Mouse (Mus musculus): ENCODE data around the gene Mmp11.
"Not testable (repeated sequence)": the region's sequence is repeated elsewhere in the genome, so short reads cannot be mapped to it uniquely, and the experiment has no call there.

Mmp11 gene

GRCm38 (mm10) chr10:75898846-75899245 lies 37.5 kb downstream of the Mmp11 start:
- in situ Hi-C loops (cut with MseI, MboI) = no loop called here

DNA sequence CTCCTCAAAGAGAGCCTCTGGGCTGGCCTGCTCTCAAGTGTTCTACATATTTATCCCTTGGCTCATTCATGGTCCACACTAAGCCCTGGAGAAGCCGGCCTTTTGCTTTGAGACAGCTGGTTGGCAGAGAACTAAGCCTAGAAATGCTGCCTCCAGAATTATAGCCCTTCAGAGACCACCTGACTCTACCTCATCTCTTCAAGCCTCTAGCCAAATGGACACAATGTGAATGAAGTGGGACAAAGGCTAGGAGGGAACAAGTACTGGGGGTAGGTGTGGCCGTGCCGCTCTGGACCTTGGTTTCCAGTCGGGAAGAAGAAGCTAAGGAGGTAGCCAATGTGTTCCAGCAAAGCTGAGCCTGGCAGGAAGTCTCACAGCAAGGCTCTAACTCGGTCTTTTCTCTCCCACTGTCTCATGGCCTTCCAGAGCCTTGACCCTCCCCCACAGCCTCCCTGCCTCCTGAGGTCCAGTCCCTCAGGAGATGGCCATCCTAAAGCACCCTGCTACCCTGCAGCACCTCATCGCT lies 38.2 kb downstream of the Mmp11 start:
- in situ Hi-C loops (cut with MseI, MboI) = no loop called here

GRCm38 (mm10) chr10:75897373-75897772 lies 38.9 kb downstream of the Mmp11 start:
- in situ Hi-C loops (cut with MseI, MboI) = no loop called here

- in situ Hi-C loops (cut with MseI, MboI) = no loop called here
Observed at GRCm38 (mm10) chr10:75896208-75896607, 40.1 kb downstream of the Mmp11 start.

DNA sequence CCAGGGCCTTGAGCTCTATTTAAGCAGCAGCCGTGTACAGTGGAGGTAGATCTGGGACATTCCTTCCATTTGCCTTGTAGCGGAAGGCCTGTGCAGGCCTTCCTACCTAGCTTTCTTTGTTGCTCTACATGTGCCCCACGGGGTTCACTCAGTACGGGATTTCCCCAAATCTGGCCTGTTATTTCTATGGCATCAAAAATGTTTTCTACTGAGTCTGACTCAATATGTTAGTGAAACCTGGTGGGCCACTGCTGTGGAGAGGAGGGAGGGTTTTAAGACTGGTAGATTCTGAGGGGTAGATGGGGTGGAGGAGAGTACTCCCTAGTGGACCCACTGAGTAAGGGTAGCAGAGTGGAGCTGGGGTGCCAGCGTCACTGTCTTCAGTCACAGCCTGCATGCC lies 40.6 kb downstream of the Mmp11 start:
- in situ Hi-C loops (cut with MseI, MboI) = no loop called here

DNA sequence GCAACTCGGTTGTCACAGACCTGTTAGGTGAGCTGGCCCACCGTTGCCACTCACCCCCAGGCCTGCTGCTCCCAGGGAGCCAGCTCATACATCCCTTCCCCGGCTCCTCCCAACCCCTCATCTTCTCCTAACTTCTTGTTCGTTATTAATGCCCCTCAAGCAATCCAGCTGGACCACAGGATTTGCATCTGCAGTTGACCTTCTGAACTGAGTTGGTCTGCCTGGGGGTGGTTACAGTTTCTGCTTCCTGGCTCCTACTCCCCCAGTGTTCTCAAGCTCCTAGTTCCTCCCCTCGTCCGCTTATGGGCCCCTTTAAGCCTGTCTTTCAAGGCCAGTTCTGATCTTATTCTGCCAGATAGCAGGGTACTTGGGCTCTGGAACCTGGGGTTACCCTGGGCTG lies 41.7 kb downstream of the Mmp11 start:
- in situ Hi-C loops (cut with MseI, MboI) = no loop called here

GRCm38 (mm10) chr10:75893089-75893750 lies 43.1 kb downstream of the Mmp11 start, which contains the start of gene Derl3:
TSS of gene Derl3 (plus strand) at chr10:75893413.
- in situ Hi-C loops (cut with MseI, MboI) = no loop called here

GRCm38 (mm10) chr10:75889406-75890153 lies 46.7 kb downstream of the Mmp11 start:
- in situ Hi-C loops (cut with MseI, MboI) = no loop called here

DNA sequence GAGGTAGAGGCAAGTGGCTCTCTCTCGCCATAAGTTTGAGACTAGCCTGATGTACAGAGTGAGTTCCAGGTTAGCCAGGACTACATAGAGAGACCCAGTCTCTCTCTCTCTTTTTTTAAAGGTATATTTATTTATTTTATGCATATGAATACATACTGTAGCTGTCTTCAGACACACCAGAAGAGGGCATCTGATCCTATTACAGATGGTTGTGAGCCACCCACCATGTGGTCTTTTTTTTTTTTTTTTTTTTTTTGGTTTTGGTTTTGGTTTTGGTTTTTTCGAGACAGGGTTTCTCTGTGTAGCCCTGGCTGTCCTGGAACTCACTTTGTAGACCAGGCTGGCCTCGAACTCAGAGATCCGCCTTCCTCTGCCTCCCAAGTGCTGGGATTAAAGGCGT lies 48.8 kb downstream of the Mmp11 start:
- in situ Hi-C loops (cut with MseI, MboI) = not testable (repeated sequence)

DNA sequence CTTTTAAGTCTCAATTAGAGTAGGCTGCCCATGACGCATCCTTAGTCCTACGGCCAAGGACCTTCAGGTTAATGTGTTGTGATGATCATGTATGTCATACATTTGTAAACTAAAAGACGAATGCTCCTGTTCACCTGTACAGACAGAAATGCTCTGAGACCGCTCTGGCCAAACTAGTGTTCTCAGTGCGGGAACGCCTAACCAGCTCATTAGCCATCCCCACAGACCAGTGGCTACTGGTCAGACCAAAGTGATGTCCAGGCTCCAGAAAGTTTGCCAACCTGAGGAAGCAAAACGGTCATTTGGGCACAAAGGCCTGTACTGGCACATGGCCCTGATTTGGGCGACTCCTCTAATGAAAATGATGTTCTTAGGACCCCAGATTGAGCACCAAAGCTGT lies 51.6 kb downstream of the Mmp11 start:
- in situ Hi-C loops (cut with MseI, MboI) = loop anchor here in 1 of 2 experiments (5.0 kb wide), 1 partner anchor 68 kb away; the partner anchor contains the start of gene Gm5134

GRCm38 (mm10) chr10:75883232-75883552 lies 53.1 kb downstream of the Mmp11 start:
- in situ Hi-C loops (cut with MseI, MboI) = loop anchor here in 1 of 2 experiments (5.0 kb wide), 1 partner anchor 69 kb away; the partner anchor contains the start of gene Gm5134

GRCm38 (mm10) chr10:75882433-75883231 lies 53.7 kb downstream of the Mmp11 start:
- in situ Hi-C loops (cut with MseI, MboI) = loop anchor here in 1 of 2 experiments (5.0 kb wide), 1 partner anchor 70 kb away; the partner anchor contains the start of gene Gm5134

- in situ Hi-C loops (cut with MseI, MboI) = loop anchor here in 1 of 2 experiments (5.0 kb wide), 1 partner anchor 70 kb away; the partner anchor contains the start of gene Gm5134
Observed at GRCm38 (mm10) chr10:75881578-75882432, 54.5 kb downstream of the Mmp11 start.

GRCm38 (mm10) chr10:75880771-75881577 lies 55.3 kb downstream of the Mmp11 start:
- in situ Hi-C loops (cut with MseI, MboI) = loop anchor here in 1 of 2 experiments (5.0 kb wide), 1 partner anchor 71 kb away; the partner anchor contains the start of gene Gm5134

GRCm38 (mm10) chr10:75880351-75880750 lies 55.9 kb downstream of the Mmp11 start:
- in situ Hi-C loops (cut with MseI, MboI) = loop anchor here in 1 of 2 experiments (5.0 kb wide), 1 partner anchor 72 kb away; the partner anchor contains the start of gene Gm5134

DNA sequence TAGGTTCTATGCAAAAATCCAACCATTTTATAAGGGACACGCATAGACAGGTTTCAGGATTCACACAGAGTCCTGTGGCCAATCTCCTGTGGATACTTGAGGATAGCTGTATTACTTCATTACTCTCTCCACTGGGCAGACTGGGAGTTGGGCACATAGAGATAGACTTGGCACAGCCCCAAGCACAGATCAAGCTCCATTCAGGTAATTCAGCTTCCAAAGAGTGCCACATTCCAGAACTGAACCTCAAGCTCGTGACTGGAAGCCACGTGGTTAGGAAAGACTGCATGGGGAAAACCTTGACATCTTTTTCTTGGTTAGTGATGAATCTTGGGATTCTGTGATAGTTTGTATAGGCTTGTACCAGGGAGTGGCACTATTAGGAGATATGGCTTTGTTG lies 57.5 kb downstream of the Mmp11 start:
- in situ Hi-C loops (cut with MseI, MboI) = no loop called here

GRCm38 (mm10) chr10:75873543-75874170 lies 62.6 kb downstream of the Mmp11 start:
- in situ Hi-C loops (cut with MseI, MboI) = no loop called here

Measured in mouse trophoblast stem cell (cell line).